7 mouse cellular contexts compared by ENCODE assay signal in the genomic region with DNA sequence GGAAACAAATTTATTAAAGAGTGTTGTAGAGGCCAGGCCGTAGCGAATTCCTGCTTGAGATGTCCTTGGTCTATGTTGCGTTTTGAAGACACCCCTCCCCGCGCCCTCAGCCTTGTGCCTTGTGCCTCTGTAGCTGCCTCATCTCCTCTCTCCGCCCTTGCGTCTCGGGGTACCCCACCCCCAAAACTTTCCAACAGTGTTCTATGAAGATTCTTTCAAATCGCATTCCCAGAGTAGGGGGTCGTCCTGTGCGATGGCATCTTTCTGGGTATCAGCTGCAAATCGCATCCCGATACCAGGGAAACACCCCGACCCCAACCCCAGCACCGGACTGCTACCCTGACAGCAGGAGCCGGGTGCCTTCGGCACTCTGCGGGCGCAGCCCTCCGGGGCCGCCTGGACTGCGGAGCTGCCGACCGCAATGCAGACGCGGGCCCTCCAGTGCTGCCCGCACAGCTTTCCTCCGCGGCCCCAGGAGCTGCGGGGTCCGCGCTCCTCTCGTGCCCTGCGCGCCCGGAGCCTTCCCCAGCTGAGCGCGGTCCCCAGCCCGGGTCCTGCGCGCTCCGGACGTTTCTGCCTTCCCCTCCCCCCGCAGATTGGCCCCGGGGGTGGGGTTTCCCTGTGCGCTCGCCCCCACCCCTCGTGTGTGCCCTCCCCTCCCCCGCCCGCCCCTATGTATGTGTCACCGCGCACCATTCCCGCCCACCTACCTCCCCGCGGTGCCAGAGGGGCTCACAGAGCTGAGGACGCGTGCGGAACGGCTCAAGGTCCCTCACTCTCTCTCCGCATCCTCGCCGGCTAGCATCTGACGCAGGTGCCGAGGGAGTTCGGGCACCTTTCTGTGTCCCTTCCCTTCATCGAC. TPM values are rescaled to one million over a fixed set of nuclear protein-coding genes. Genes with fewer than 3 reads are reported as not detected.
A peak's percentile ranks its signal among the peaks of the same experiment; 100 is the strongest.
DNase-seq lines count a peak whose midpoint lies in the region; ATAC-seq lines count a peak whose summit lies in the region.

No protein-coding gene starts in this region.

- H3K36me3 ChIP-seq in liver, embryonic 11.5 days (ENCODE audit: control insufficient read depth, insufficient read depth, low read length), result no peaks in the 10 kb centered on the region
- H3K36me3 ChIP-seq in forebrain, embryonic 16.5 days (ENCODE audit: control insufficient read depth, insufficient read depth), result no peaks in the 10 kb centered on the region
- H3K36me3 ChIP-seq in midbrain, embryonic 16.5 days (ENCODE audit: control insufficient read depth, insufficient read depth, low read length), result no peaks in the 10 kb centered on the region

- peak overlapping the region; percentile 65 for H3K4me2 ChIP-seq in liver, embryonic 11.5 days
- peak overlapping the region; percentile 96 for H3K4me2 ChIP-seq in forebrain, embryonic 16.5 days (ENCODE audit: low read length)
- peak overlapping the region; percentile 99 for H3K4me2 ChIP-seq in midbrain, embryonic 16.5 days (ENCODE audit: low read length)

- peak overlapping the region; percentile 46 for H3K4me3 ChIP-seq in liver, embryonic 11.5 days (ENCODE audit: low read depth, low read length)
- peak overlapping the region; percentile 52 for H3K4me3 ChIP-seq in forebrain, embryonic 16.5 days (replicated peaks; ENCODE audit: low read length)
- peak overlapping the region; percentile 58 for H3K4me3 ChIP-seq in midbrain, embryonic 16.5 days (ENCODE audit: low read depth, low read length)

- ATAC-seq in liver, embryonic 11.5 days (replicated peaks; ENCODE audit: low FRiP score), result no peak
- ATAC-seq in forebrain, embryonic 16.5 days, result peak; percentile 78
- peak; percentile 85 for ATAC-seq in midbrain, embryonic 16.5 days

- peaks cover 69% of the 10 kb centered on the region for H3K27me3 ChIP-seq in liver, embryonic 11.5 days (replicated peaks; ENCODE audit: control insufficient read depth, insufficient read depth, low read length)
- peaks cover 50% of the 10 kb centered on the region for H3K27me3 ChIP-seq in forebrain, embryonic 16.5 days (replicated peaks; ENCODE audit: control insufficient read depth, insufficient read depth, low read length)
- peaks cover 45% of the 10 kb centered on the region for H3K27me3 ChIP-seq in midbrain, embryonic 16.5 days (ENCODE audit: control insufficient read depth, insufficient read depth, low read depth, low read length)

- H3K9ac ChIP-seq in liver, embryonic 11.5 days (ENCODE audit: low read depth, low read length), result no peak overlapping the region
- H3K9ac ChIP-seq in forebrain, embryonic 16.5 days (replicated peaks; ENCODE audit: low read depth, low read length), result peak overlapping the region; percentile 53
- peak overlapping the region; percentile 65 for H3K9ac ChIP-seq in midbrain, embryonic 16.5 days (ENCODE audit: low read depth, low read length)

- 4% methylated on average over 63 of the region's 66 CpGs for WGBS in liver, embryonic 11.5 days
- WGBS in forebrain, embryonic 16.5 days, result 1% methylated on average over 56 of the region's 66 CpGs
- WGBS in midbrain, embryonic 16.5 days, result 1% methylated on average over 53 of the region's 66 CpGs

- H3K27ac ChIP-seq in liver, embryonic 11.5 days (ENCODE audit: low read depth, low read length), result no peak overlapping the region
- no peak overlapping the region for H3K27ac ChIP-seq in forebrain, embryonic 16.5 days (ENCODE audit: low read length)
- H3K27ac ChIP-seq in midbrain, embryonic 16.5 days (ENCODE audit: low read length), result no peak overlapping the region

- no peak for DNase-seq in liver, embryonic 11.5 days (ENCODE audit: low spot score)
- no peak for DNase-seq in liver
- peak; percentile 7 to 60 for DNase-seq in adrenal gland, postnatal 36 days
- no peak for DNase-seq in gastrocnemius, postnatal 25 days
- no peak for DNase-seq in lung, postnatal 4 days

- no peaks in the 10 kb centered on the region for H3K4me1 ChIP-seq in liver, embryonic 11.5 days (replicated peaks; ENCODE audit: control insufficient read depth, insufficient read depth, low read length)
- peaks cover 16% of the 10 kb centered on the region for H3K4me1 ChIP-seq in forebrain, embryonic 16.5 days (replicated peaks; ENCODE audit: control insufficient read depth, insufficient read depth, low read length)
- peaks cover 10% of the 10 kb centered on the region for H3K4me1 ChIP-seq in midbrain, embryonic 16.5 days (ENCODE audit: control insufficient read depth, insufficient read depth, low read length)

- no peaks in the 10 kb centered on the region for H3K9me3 ChIP-seq in liver, embryonic 11.5 days (ENCODE audit: control insufficient read depth, low read length)
- H3K9me3 ChIP-seq in forebrain, embryonic 16.5 days (ENCODE audit: control insufficient read depth, low read length), result no peaks in the 10 kb centered on the region
- no peaks in the 10 kb centered on the region for H3K9me3 ChIP-seq in midbrain, embryonic 16.5 days (replicated peaks; ENCODE audit: control insufficient read depth, low read length, poor library complexity, severe bottlenecking)

RNA-seq across cellular contexts. Expression of a gene that starts 0.5 kb away (rescaled TPM):
- polyA plus RNA-seq in liver, embryonic 11.5 days (2014; fragmentation: Nextera tagmentation; extraction: Ambion mirVana), result 0.08 TPM in 1 of 2 replicates, not detected in the other
- total RNA-seq in adrenal gland, postnatal 36 days (2021), result 10 to 100 TPM in 1 of 2 experiments, under 1 TPM in 1; 0.72 to 15.2 TPM
- 0.10 and 1.1 TPM in 2 replicates for polyA plus RNA-seq in forebrain, embryonic 16.5 days (2015; fragmentation: Nextera tagmentation; extraction: Ambion mirVana)
- polyA plus RNA-seq in midbrain, embryonic 16.5 days (2015; fragmentation: Nextera tagmentation; extraction: Ambion mirVana), result 0.12 and 0.24 TPM in 2 replicates
- under 1 TPM; 0.43 to 0.48 TPM for total RNA-seq in gastrocnemius, postnatal 25 days (2021)

Comparison
In these comparisons a context has a peak if more than half of its experiments do, and no peak if none do; other contexts are left out.
1. DNase-seq: peak in adrenal gland, postnatal 36 days (2 of 2); none in liver, embryonic 11.5 days (single experiment), liver (single experiment), gastrocnemius, postnatal 25 days (single experiment) and lung, postnatal 4 days (0 of 2).
2. Peak in every context shown above with its lines, with median percentiles within 50 percentile points of each other: H3K4me2 ChIP-seq and H3K4me3 ChIP-seq.